Mouse (Mus musculus) layer of hippocampus, adult 18-20 months (tissue): ENCODE data around the gene Nup210. TPM values are rescaled to one million over a fixed set of nuclear protein-coding genes. Genes with fewer than 3 reads are reported as not detected.

ENCODE experiments used
- DNase-seq, 2 experiments: peaks; one replicate each; pipeline ENCODE4 v3.0.0; 2022; ENCODE audit warnings: low spot score in 2 of 2
- total RNA-seq, 2 experiments: library from RNA; stranded (reverse); gene quantifications; 2 replicates each; pipeline ENCODE4 v1.2.3; 2021

The Nup210 gene
- total RNA-seq, 2 experiments from 2014 or later, result 16.2 to 17.5 TPM

- peak; percentile 35 to 69 for DNase-seq
These were observed 75.3 kb downstream of the Nup210 start for GRCm38 (mm10) chr6:91041287-91041686.

DNA sequence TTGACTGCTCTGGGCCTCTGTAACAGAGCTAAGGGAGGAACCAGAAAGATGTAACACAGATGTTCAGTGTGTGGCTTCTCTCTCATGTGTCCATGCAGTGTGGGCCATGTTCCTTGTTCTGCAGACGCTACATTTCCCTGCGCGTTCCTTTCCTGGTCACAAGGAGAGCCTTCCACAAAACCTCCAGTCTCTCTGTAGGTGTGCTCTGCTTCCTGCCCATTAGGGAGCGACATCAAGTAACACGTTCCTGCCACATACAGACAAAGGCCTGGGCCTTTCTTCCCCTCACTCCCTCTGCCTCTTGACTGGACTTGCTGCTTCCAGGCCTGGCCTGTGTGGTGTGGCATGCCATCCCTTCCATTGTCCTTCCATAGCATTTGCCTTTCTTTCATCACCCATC is 88.4 kb downstream of the Nup210 start:
- no peak for DNase-seq

GRCm38 (mm10) chr6:91020810-91021209 is 95.8 kb downstream of the Nup210 start:
- DNase-seq, result no peak

GRCm38 (mm10) chr6:91016600-91017230 is 99.9 kb downstream of the Nup210 start:
- DNase-seq, result no peak

DNA sequence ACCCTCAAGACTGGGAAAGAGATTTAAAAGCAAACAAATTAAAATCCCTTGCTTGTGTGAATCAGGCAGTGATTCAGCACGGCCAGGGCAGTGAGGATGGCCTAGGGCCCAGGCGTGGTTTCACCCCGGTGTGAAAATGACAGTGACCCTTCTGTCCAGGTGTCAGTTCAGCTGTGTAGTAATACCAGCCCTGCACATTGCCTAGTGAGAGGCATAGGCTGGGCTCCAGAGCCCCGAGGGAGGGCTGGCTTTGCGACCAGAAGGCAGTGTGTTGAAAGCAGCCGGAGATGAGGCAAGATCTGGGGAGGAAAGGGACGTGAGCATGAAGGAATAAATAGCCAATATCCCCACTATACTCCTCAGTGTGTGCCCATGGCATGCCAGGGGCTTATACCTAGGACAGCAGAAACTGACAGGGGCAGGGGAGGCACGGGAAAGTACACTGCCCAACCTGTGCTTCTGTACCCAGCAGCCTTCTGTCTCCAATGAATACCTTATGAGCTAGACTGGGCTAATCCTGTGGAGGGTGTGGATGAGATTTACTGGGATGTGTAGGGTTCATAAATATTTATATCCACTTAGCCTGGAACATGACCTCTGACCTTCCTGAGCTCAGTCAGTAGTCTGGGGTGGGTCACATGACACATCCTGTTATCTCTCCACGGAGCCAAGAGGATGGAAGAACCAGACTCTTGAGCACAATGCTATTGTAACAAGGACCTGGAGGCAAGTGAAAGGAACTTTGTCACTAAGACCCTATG is 102.3 kb downstream of the Nup210 start:
- DNase-seq, result no peak

DNA sequence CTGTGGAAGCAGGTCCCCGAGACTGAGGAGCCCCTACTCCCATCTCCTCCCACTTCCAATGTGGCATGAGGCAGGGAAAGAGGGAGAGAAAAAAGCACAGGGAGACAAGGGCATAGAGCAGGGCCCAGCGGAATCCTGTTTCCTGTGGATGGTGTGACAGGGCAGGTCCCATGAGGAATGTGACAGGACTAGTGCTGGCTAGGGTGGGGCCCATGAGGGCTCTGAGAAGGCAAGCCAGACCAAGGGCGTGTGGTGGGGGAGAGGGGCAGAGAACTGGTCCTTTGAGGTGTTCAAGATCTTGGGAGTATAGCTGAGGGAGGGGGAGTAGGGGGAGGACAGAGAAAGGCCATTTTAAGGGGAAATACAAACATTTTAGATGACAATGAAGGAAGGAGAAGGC is 104.2 kb downstream of the Nup210 start:
- no peak for DNase-seq

- no peak for DNase-seq
These were observed 105.1 kb downstream of the Nup210 start for GRCm38 (mm10) chr6:91011568-91011967.

- DNase-seq, result no peak
These were observed 108.3 kb downstream of the Nup210 start for GRCm38 (mm10) chr6:91008284-91008830.

GRCm38 (mm10) chr6:91007207-91007606 is 109.4 kb downstream of the Nup210 start:
- DNase-seq, result no peak

- DNase-seq, result no peak
These were observed 112.5 kb downstream of the Nup210 start for GRCm38 (mm10) chr6:91004157-91004556.

DNA sequence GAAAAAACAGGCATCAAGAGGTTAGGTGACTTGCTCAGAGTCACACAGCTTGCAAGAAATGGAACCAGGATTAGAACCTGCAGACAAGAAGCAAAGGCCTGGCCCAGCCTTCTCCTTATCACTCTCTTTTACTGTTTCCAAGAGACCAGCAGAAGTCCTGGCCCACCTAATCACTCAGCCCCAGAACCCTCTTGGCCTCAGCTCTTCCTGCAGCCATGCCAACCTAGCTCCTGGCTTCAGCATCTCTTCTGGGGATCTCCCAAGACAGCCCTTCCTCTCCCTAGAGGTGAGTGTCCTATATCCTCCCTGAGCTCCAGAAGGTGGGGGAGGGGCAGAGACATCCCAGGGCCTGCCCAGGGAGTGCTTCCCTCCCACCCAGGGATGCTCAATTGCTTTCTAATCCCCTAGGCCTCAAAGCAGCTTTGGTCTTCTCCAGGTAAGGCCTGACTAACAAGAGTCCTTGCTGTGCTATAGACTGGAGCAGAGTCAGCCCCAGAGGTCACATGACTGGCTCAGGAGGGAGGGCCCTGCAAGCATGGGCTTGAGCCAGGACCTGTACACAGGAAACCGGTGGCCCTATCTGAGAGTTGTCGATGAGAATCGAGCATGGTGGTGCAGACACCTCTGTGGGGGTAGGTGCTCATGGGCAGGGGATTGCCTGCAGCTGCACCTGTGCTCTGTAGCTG is 113.2 kb downstream of the Nup210 start:
- DNase-seq, result no peak

DNA sequence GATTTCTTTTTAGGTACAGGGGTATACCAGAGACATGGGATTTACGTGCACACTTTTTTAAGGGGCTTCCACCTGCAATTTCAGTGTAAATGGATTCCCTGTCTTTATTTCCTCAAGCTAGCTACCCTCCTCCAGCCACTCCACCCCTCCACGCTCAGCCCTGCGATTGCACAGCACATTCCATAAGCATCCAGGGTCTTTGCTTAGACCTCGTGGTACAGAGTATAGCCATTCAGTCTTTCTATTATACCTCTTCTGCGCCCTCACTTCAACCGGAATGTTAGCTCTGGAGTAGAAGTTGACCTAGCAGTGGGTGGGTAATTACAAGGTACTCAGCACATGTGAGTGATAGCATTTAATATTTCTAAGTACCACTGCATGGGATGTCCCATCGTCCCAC is 115.1 kb downstream of the Nup210 start:
- no peak for DNase-seq

DNA sequence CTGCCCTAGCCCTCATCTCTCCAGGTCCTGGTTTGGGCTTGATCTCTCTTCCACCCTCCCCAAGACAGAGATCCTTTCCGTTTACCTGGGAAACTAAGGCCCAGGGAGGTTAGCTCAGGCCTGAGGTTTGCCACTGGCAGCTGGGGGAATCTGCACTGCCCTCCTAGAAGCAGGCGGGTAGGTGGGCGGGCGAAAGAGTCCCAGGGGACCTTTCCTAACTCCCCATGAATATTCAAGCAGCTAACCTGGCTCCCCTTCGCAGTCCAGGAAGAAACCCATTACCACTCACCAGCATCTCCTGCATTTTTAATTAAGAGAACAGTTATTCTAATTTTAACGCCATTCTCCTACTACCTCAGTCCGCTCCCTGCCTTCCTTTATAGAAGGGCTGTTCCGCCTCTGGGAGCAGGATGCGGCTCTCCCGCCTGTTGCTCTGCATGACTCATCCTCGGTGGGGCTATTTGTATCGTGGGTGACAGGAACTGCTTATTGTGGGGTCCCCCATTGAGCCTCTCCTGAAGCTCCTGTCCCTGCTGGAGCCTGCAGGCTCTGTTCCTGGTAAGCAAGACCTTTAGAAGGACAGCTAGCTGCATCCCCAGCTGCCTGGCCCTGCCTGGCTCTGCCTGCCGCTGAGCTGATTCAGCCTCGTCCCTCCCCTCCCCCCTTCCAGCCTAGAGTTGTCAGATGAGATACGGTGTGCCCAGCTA is 115.7 kb downstream of the Nup210 start:
- DNase-seq, result peak; percentile 46 to 67

- DNase-seq, result no peak
These were observed 117.5 kb downstream of the Nup210 start for GRCm38 (mm10) chr6:90999176-90999575.

DNA sequence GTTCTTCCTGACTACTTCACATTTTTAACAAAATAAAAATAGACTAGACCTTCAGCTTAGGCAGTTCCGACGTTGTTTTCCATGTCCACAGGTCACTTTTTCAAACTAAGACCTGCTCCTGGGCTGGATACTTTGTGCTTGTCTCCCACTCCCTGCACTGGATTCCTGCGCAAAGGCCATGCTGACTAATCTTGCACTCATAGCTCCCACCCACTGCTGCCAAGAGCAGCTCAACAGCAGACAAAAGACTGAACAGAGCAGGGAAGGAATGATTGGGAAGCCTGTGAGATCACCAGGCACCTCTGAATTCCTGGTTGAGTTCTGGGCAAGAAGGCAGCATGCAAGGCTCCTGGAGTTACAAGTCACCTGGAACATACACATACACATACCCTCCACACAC is 119.6 kb downstream of the Nup210 start:
- no peak for DNase-seq

- DNase-seq, result no peak
These were observed 120.4 kb downstream of the Nup210 start for GRCm38 (mm10) chr6:90996181-90996580.

- DNase-seq, result peak; percentile 72 to 85
These were observed 127.8 kb downstream of the Nup210 start, which contains the start of gene Iqsec1 for GRCm38 (mm10) chr6:90988648-90989317. Gene Iqsec1 (minus strand): TSS chr6:90988685.

DNA sequence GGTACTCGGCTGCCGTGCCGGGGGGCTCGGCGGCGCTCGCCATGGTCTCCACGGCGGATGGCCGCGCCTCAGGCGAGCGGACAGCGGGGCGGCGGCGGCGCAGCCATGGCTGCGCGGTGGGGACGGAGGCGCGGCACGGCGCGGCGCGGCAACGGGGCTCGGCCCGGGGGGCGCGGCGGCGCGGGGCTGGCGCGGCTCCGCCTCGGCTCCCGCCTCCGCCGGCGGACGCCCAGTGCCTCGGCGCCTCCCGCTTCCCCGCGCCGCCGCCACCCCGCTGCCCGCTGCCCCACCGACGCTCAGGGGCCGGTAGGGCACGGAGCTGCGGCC is 128.4 kb downstream of the Nup210 start:
- no peak for DNase-seq

DNA sequence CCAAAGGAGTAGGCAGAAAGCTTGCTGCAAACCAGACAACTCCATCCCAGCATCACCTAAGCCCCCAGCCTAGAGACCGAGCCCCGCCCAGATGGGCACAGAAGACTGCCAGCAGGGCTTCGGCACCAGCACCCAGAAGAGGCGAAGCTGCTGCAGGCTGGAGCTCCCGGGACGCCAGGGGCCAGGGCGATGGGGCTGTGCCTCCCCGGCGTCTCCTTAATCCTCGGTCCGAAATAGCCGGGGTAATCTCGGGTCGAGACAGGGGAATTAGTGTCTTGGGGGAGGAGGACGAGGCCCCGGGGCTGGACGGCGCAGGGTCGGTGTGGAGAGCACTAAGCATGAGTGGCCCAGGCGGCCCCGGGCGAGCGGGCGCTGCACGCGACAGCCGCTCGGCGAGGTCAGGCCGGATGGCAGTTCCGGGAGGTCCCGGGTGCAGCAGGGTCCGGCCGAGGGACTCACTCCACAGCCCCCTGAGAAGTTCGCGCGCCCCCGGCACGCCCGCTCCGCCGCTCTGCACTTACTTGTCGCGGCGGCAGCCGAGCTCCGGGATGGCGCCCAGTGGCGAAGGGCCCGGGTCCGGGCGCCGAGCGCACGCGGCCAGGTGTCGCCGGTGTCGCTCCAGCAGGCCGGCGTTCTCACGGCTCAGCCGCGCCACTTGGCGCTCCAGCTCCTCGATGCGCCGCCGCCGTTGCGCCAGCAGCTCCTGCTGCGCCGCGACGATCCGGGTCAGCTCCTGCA is 128.9 kb downstream of the Nup210 start:
- DNase-seq, result peak in 1 of 2 experiments; percentile 10

- peak in 1 of 2 experiments; percentile 46 for DNase-seq
These were observed 132.5 kb downstream of the Nup210 start for GRCm38 (mm10) chr6:90984101-90984500.
